Mouse (Mus musculus): ENCODE measurements around the gene Tube1. TPM values are rescaled to one million over a fixed set of nuclear protein-coding genes. Genes with fewer than 3 reads are reported as not detected.

The Tube1 gene
- polyA plus RNA-seq (2012; fragmentation: generic; extraction: Trizol): 1 to 10 TPM; 1.6 to 6.5 TPM

DNA sequence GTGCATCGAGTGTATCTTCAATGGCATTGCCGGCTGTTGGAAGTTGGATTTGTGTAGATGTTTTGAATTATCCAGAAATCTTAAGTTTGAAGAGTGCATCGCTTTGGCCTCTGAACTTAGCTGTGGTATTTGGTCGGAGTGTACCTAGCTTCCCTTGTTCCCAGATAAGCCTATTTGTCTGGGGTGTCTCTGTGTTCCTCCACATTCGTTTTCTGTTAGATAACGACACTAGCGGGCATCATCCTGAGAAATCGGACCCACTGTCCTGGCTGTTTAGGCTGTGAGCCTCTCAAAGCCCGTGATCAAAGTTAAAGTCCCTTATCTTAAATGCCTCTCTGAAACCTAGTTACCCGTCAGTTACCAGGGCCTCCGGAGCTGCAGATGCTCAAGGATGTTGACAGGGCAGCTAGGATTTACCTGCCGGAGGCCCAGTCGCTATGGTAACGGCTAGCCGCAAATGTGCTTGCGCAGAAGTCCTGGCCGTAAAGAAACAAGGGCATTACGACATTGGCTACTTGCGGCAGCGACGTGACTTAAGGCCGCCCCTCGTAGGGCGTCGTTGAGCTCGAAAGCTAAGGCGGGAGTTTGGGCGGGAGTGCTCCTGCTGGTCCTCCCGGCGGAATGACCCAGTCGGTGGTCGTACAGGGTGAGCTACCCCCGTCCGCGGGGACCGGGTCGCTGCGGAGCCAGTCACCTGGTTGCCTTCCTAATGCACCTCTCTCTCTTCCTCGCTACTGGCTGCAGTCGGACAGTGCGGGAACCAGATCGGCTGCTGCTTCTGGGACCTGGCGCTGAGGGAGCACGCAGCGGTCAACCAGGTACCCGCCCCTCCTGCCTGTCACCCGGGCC, at the start of gene Tube1, which contains the start of gene Fam229b:
TSS of gene Tube1 (plus strand) at position 515 of the 849 bp plus-strand sequence.
TSS of gene Fam229b (minus strand) at position 453 of the 849 bp plus-strand sequence.

DNA sequence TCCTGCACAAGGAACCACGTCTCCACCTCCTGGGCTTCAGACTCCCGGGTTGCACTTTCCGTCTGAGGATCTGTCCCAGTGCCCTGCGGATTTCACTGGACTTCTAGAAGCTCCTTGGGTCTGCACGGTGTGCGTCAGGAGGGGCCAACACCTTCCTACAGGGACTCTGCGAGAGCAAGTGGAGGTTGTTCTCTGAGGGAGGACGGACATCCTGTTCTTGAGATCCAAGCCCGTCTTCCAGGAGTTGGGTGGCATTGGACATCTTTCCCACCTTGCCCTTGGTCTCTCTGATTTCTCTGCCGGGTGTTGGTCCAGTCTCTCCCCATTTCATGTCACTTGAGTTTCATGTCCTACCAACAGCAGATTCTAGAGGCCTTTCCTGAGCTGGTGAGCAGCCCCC, 29.9 kb downstream of the Tube1 start, which contains the start of gene Ccn6:
TSS of gene Ccn6 (minus strand) at position 101 of the 400 bp plus-strand sequence.

Other genes starting within 250 kb of the Tube1 start
- gene Lama4, start 168.5 kb upstream of the Tube1 start, polyA plus RNA-seq (2012; fragmentation: generic; extraction: Trizol): 10 to 100 TPM in 1 of 2 experiments, under 1 TPM in 1; 0.73 to 64.6 TPM
- 10 to 100 TPM in 1 of 2 experiments, 1 to 10 TPM in 1; 5.1 to 39.6 TPM for gene Fam229b, start 62 bp upstream of the Tube1 start, polyA plus RNA-seq (2012; fragmentation: generic; extraction: Trizol)
- under 1 TPM in 1 of 2 experiments, not detected in 1; 0.08 TPM for gene Ccn6, start 29.8 kb downstream of the Tube1 start, polyA plus RNA-seq (2012; fragmentation: generic; extraction: Trizol)
- gene Fyn, start 234.9 kb downstream of the Tube1 start, polyA plus RNA-seq (2012; fragmentation: generic; extraction: Trizol): 10 to 100 TPM in 1 of 2 experiments, 1 to 10 TPM in 1; 5.7 to 22.9 TPM

Data from C3H10T1/2 (cell line).